Mouse (Mus musculus) midbrain, postnatal 0 days (tissue): Measurements from ENCODE around the gene Idua. TPM values are rescaled to one million over a fixed set of nuclear protein-coding genes. Genes with fewer than 3 reads are reported as not detected.

Experiments used
- ATAC-seq: fragments of 200-750 bp; cut with Nextera tagmentation; 2 replicates; pipeline ENCODE4 v1.8.0; 2017; ENCODE audit warnings: moderate number of reproducible peaks, mild to moderate bottlenecking, moderate TSS enrichment, moderate library complexity; ENCODE audit not compliant: low FRiP score
- DNase-seq: peaks from one replicate; pipeline ENCODE4 v3.0.0-alpha.2; 2015; ENCODE audit warnings: low spot score
- H3K27ac ChIP-seq: fragments of 300-500 bp; sonication (generic); 2 replicates; pipeline ENCODE4 v1.5.1; 2014; ENCODE audit warnings: low read depth, mild to moderate bottlenecking, low read length, mixed read lengths
- H3K27me3 ChIP-seq: fragments of 300-500 bp; sonication (generic); 2 replicates; pipeline ENCODE4 v1.6.1; 2014; ENCODE audit warnings: low read length, control low read depth, mixed read lengths; ENCODE audit not compliant: insufficient read depth
- H3K36me3 ChIP-seq: fragments of 300-500 bp; sonication (generic); 2 replicates; pipeline ENCODE4 v1.6.1; 2014; ENCODE audit warnings: low read length, control low read depth, mixed read lengths; ENCODE audit not compliant: insufficient read depth
- H3K4me1 ChIP-seq: fragments of 300-500 bp; sonication (generic); 2 replicates; pipeline ENCODE4 v1.6.1; 2014; ENCODE audit warnings: mild to moderate bottlenecking, control low read depth, antibody characterized with exemption, low read length, mixed read lengths; ENCODE audit not compliant: insufficient read depth
- H3K4me2 ChIP-seq: fragments of 300-500 bp; sonication (generic); 2 replicates; pipeline ENCODE4 v1.6.1; 2014; ENCODE audit warnings: low read depth, mild to moderate bottlenecking, low read length, mixed read lengths; ENCODE audit not compliant: poor library complexity, severe bottlenecking
- H3K4me3 ChIP-seq: fragments of 300-500 bp; sonication (generic); 2 replicates; pipeline ENCODE4 v1.5.1; 2014; ENCODE audit warnings: low read depth, mild to moderate bottlenecking, low read length, moderate library complexity
- H3K9ac ChIP-seq: fragments of 300-500 bp; sonication (generic); replicated peaks from 2 replicates; pipeline ENCODE4 v1.6.1; 2014; ENCODE audit warnings: mild to moderate bottlenecking, low read length, moderate library complexity, mixed read lengths; ENCODE audit not compliant: poor library complexity, severe bottlenecking
- H3K9me3 ChIP-seq: fragments of 300-500 bp; sonication (generic); 2 replicates; pipeline ENCODE4 v1.6.1; 2016; ENCODE audit warnings: low read length, control low read depth
- CTCF ChIP-seq: IDR thresholded peaks from 2 replicates; pipeline ENCODE4 v1.5.1; 2016; ENCODE audit warnings: antibody characterized with exemption, mild to moderate bottlenecking
- WGBS: fragments of 180-500 bp; shearing (Covaris S2); extraction: QIAGEN DNeasy Blood & Tissue Kit; methylation state at CpG from one replicate; pipeline ENCODE4 v1.1.7; 2014; 5-methylcytosine and 5-hydroxymethylcytosine counted together
- polyA plus RNA-seq: library from polyadenylated mRNA; unstranded; fragments of >200 nt; fragmentation: Nextera tagmentation; extraction: Ambion mirVana; gene quantifications from 2 replicates; pipeline ENCODE4 v1.2.1, GENCODE M21; 2015
- total RNA-seq: library from RNA; depleted of rRNA; stranded (reverse); fragments of >200 nt; gene quantifications from 2 replicates; pipeline ENCODE4 v1.2.3, GENCODE M21; 2014

The Idua gene
- total and polyA plus RNA-seq, 2 experiments from 2014 or later = 8.8 to 10.9 TPM

- WGBS = 66% methylated on average over 6 of the region's 6 CpGs
- Histone ChIP-seq H3K9ac (no peak overlapping the region), H3K4me3 (no peak overlapping the region), H3K27me3 (no peaks in the 10 kb centered on the region), H3K9me3 (no peaks in the 10 kb centered on the region), H3K27ac (no peak overlapping the region), H3K4me2 (no peak overlapping the region), H3K36me3 (no peaks in the 10 kb centered on the region), H3K4me1 (no peaks in the 10 kb centered on the region)
- peak; percentile 77 for DNase-seq
- no peak for TF ChIP-seq CTCF
- peak; percentile 69 for ATAC-seq
Observed at GRCm38 (mm10) chr5:108714149-108714548, 54.0 kb downstream of the Idua start.

- no peaks in the 10 kb centered on the region for H3K27me3 ChIP-seq
- TF ChIP-seq CTCF = no peak
- ATAC-seq (no peak), DNase-seq (no peak)
- H3K9me3 ChIP-seq = no peaks in the 10 kb centered on the region
- H3K4me2 ChIP-seq = no peak overlapping the region
- no peaks in the 10 kb centered on the region for H3K4me1 ChIP-seq
- H3K27ac ChIP-seq = no peak overlapping the region
- 88% methylated on average over 1 of the region's 1 CpGs for WGBS
- H3K36me3 ChIP-seq = no peaks in the 10 kb centered on the region
- H3K9ac ChIP-seq = no peak overlapping the region
- no peak overlapping the region for H3K4me3 ChIP-seq
Observed at GRCm38 (mm10) chr5:108715974-108716373, 55.8 kb downstream of the Idua start.

- Histone ChIP-seq H3K36me3 (no peaks in the 10 kb centered on the region), H3K4me2 (no peak overlapping the region), H3K9ac (no peak overlapping the region), H3K4me1 (no peaks in the 10 kb centered on the region), H3K4me3 (no peak overlapping the region), H3K27ac (no peak overlapping the region), H3K9me3 (no peaks in the 10 kb centered on the region), H3K27me3 (no peaks in the 10 kb centered on the region)
- no peak for ATAC-seq
- peak; percentile 72 for DNase-seq
- WGBS = 38% methylated on average over 4 of the region's 4 CpGs
- TF ChIP-seq CTCF = no peak
Observed at GRCm38 (mm10) chr5:108718051-108718450, 57.9 kb downstream of the Idua start.

GRCm38 (mm10) chr5:108719761-108720160, 59.6 kb downstream of the Idua start:
- no peaks in the 10 kb centered on the region for H3K27me3 ChIP-seq
- no peaks in the 10 kb centered on the region for H3K9me3 ChIP-seq
- no peak overlapping the region for H3K4me2 ChIP-seq
- TF ChIP-seq CTCF = no peak
- no peak overlapping the region for H3K9ac ChIP-seq
- ATAC-seq (no peak), DNase-seq (no peak)
- no peaks in the 10 kb centered on the region for H3K4me1 ChIP-seq
- no peaks in the 10 kb centered on the region for H3K36me3 ChIP-seq
- 65% methylated on average over 7 of the region's 7 CpGs for WGBS
- no peak overlapping the region for H3K4me3 ChIP-seq
- no peak overlapping the region for H3K27ac ChIP-seq

- Histone ChIP-seq H3K9me3 (no peaks in the 10 kb centered on the region), H3K27ac (no peak overlapping the region), H3K4me1 (no peaks in the 10 kb centered on the region), H3K36me3 (no peaks in the 10 kb centered on the region), H3K4me3 (no peak overlapping the region), H3K27me3 (no peaks in the 10 kb centered on the region), H3K4me2 (no peak overlapping the region), H3K9ac (no peak overlapping the region)
- DNase-seq (no peak), ATAC-seq (no peak)
- TF ChIP-seq CTCF = no peak
- whole genome bisulfite sequencing = 89% methylated on average over 2 of the region's 2 CpGs
Observed at GRCm38 (mm10) chr5:108724006-108724405, 63.9 kb downstream of the Idua start.

- peak; percentile 76 for DNase-seq
- no peak overlapping the region for H3K27ac ChIP-seq
- no peaks in the 10 kb centered on the region for H3K9me3 ChIP-seq
- peak; percentile 79 for TF ChIP-seq CTCF
- peak; percentile 82 for ATAC-seq
- WGBS = 21% methylated on average over 5 of the region's 5 CpGs
- no peaks in the 10 kb centered on the region for H3K27me3 ChIP-seq
- no peak overlapping the region for H3K4me2 ChIP-seq
- no peak overlapping the region for H3K9ac ChIP-seq
- H3K4me1 ChIP-seq = no peaks in the 10 kb centered on the region
- H3K36me3 ChIP-seq = no peaks in the 10 kb centered on the region
- H3K4me3 ChIP-seq = no peak overlapping the region
Observed at GRCm38 (mm10) chr5:108726557-108727248, 66.6 kb downstream of the Idua start.
